Mouse (Mus musculus): ENCODE results near the gene Tmprss11d.

DNA sequence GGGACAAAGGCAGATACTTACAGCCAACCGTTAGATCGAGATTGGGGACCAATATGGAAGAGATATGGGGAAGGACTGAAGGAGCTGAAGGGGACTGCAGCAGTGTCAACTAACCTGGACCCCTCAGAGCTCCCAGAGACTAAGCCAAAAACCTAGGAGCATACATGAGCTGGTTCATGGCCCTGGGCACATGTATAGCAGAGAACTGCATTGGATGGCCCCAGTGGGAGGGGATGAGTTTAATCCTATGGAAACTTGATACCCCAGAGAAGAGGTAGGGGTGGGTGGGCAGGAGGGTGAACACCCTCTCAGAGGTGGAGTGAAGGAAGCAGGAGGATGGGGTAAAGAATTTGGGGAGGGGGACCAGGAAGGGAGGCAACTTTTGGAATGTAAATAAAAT lies 34.7 kb upstream of the Tmprss11d start:
- TF ChIP-seq CTCF (IDR thresholded peaks at IDR 0.05; ENCODE audit: borderline replicate concordance, extremely low read depth, insufficient read depth, insufficient read length) (no peak), POLR2A (IDR thresholded peaks at IDR 0.05; ENCODE audit: borderline replicate concordance, extremely low read depth, insufficient read depth, insufficient read length, poor library complexity, severe bottlenecking) (no peak)
